Mouse (Mus musculus): ENCODE measurements around the gene Rsph1.

DNA sequence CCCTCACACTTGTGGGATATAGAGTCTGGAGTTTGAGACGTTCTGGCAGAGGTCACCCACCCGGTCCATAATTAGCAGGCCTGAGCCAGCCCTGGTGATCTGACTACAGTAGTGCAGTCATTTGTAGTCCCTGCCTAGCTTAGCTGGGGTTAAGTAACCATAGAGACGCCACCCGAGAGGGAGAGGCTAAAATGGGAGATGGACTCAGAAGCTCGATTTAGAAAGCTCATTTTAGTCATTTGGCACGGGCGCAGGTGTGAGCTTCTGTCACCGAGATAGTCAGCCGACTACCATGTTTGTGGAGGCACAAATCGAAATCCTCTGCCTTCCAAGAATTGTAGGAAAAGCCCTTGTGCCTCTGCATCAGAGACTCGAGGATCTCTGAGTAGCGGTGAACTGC is 44.2 kb upstream of the Rsph1 start:
- TF ChIP-seq POLR2A (IDR thresholded peaks at IDR 0.05; ENCODE audit: low read depth, low read length) (no peak), CTCF (IDR thresholded peaks at IDR 0.05; ENCODE audit: extremely low read depth, insufficient read depth, insufficient read length, insufficient replicate concordance) (no peak)

Data from spleen, adult 2 months (tissue).